Mouse (Mus musculus) cerebellum, adult 2 months (tissue): ENCODE data around the gene Shb.

ENCODE experiments used
- CTCF ChIP-seq: fragments of 200-500 bp; IDR thresholded peaks from 2 replicates; pipeline ENCODE4 v1.5.1; 2011; ENCODE audit warnings: low read depth, mild to moderate bottlenecking, control low read depth, low read length, moderate library complexity, borderline replicate concordance; ENCODE audit not compliant: insufficient read depth
- POLR2A ChIP-seq: fragments of 200-500 bp; IDR thresholded peaks from 2 replicates; pipeline ENCODE4 v1.6.1; 2011; ENCODE audit warnings: low read length, control low read depth, borderline replicate concordance; ENCODE audit not compliant: insufficient read depth

DNA sequence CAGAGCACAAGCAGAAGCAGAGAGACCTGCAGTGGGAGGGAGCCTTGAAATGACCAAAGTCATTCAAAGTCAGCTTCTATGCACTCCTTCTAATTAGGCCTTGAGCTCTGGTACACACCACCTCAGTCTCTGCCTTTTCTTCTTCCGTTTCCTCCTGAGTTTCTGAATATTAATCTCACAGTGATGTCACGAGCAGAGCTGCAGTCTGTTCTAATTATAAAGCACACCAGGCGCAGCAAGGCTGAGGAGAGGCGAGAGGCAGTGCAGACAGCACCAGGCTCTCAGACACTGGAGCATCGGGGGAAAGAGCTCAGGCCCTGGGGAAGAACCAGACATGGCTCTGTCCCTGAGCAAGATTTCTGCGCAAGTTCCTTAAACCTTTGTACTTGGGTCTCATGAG is 23.8 kb downstream of the Shb start:
- no peak for TF ChIP-seq CTCF
- TF ChIP-seq POLR2A: no peak
